ENCODE assay signal across 10 mouse cellular contexts in the genomic region with DNA sequence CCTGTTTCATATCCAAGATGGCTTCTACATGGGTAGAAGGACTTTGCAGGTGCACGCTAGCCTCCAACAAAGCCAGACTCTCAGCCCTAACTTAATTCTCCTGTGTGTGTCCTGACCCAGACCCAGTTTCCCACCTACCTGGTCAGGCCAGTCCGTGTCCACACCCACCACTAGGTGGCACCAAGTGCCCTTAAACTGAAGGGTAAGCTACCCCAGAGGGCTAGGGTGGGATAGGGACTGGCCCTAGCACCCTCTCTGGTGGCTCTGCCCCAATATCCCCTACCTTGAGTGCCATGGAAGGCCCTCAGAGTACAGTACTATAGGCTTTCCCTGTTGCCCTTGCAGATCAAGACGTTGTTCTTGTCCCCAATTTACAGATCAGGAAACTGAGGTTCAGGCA.
A peak's percentile ranks its signal among the peaks of the same experiment; 100 is the strongest.
DNase-seq lines count a peak whose midpoint lies in the region; ATAC-seq and TF ChIP-seq lines count a peak whose summit lies in the region.
"Had no signal": no experiment of that assay in that cellular context is flagged by ENCODE, and none has a peak within 500 bp of the region (broad histone marks: within the 10 kb centered on the region; RNA-seq: fewer than 3 reads in every experiment).

No protein-coding gene starts in this region.

- no peaks in the 10 kb centered on the region for H3K4me1 ChIP-seq in bone marrow, adult 2 months (ENCODE audit: control insufficient read depth, insufficient read depth, low read length)
- no peaks in the 10 kb centered on the region for H3K4me1 ChIP-seq in heart, embryonic 12.5 days (replicated peaks)

- no peak for TF ChIP-seq POLR2A in bone marrow, adult 2 months (IDR thresholded peaks at IDR 0.05; ENCODE audit: borderline replicate concordance, control insufficient read depth, low read depth, low read length)

- WGBS in bone marrow, adult 2 months, result 43% methylated on average over 3 of the region's 3 CpGs
- 37% methylated on average over 3 of the region's 3 CpGs for WGBS in heart, embryonic 12.5 days

- H3K9me3 ChIP-seq in heart, embryonic 12.5 days (replicated peaks), result no peaks in the 10 kb centered on the region
- H3K9me3 ChIP-seq: lung, embryonic 15.5 days had no signal

- no peak overlapping the region for H3K9ac ChIP-seq in heart, embryonic 12.5 days
- H3K9ac ChIP-seq: lung, embryonic 15.5 days had no signal

- no peak overlapping the region for H3K4me3 ChIP-seq in bone marrow, adult 2 months (replicated peaks; ENCODE audit: control insufficient read depth, low read depth, low read length)
- H3K4me3 ChIP-seq in heart, embryonic 12.5 days, result no peak overlapping the region
- H3K4me3 ChIP-seq: erythroblast, embryonic 14.5 days; lung, embryonic 15.5 days had no signal

- 0 out of 2 replicates have a peak, but pooled peaks have one; percentile 29 for ATAC-seq in heart, embryonic 12.5 days (ENCODE audit: insufficient number of reproducible peaks, low FRiP score)

- DNase-seq in layer of hippocampus, adult 11-12 months (ENCODE audit: low spot score), result peak; percentile 33
- DNase-seq in layer of hippocampus, adult 9-11 months, result no peak
- peak; percentile 86 for DNase-seq in ES-CJ7 (ENCODE audit: low read depth, low spot score)
- peak; percentile 52 for DNase-seq in left cerebral cortex, postnatal 4 days
- peak; percentile 22 for DNase-seq in retina, adult 2 months (ENCODE audit: low read depth, low spot score)
- DNase-seq in ovary, adult 18-20 months (ENCODE audit: low spot score), result no peak

- no peak overlapping the region for H3K27ac ChIP-seq in bone marrow, adult 2 months (ENCODE audit: control insufficient read depth, insufficient read depth, low read depth, low read length, poor library complexity)
- H3K27ac ChIP-seq in heart, embryonic 12.5 days (ENCODE audit: poor library complexity, severe bottlenecking), result no peak overlapping the region
- H3K27ac ChIP-seq: lung, embryonic 15.5 days had no signal

- no peak overlapping the region for H3K4me2 ChIP-seq in heart, embryonic 12.5 days
- H3K4me2 ChIP-seq: lung, embryonic 15.5 days had no signal

- peaks cover 21% of the 10 kb centered on the region; the same call in 1 of the 2 replicates for H3K27me3 ChIP-seq in heart, embryonic 12.5 days (replicated peaks)
- H3K27me3 ChIP-seq: lung, embryonic 15.5 days had no signal

- intact Hi-C loops in left cerebral cortex, postnatal 4 days (cut with DNase I), result no loop called here

- H3K36me3 ChIP-seq in heart, embryonic 12.5 days, result no peaks in the 10 kb centered on the region
- H3K36me3 ChIP-seq: lung, embryonic 15.5 days had no signal

- TF ChIP-seq CTCF in bone marrow, adult 2 months (IDR thresholded peaks at IDR 0.05; ENCODE audit: control insufficient read depth, insufficient read depth, low read length), result peak; percentile 75

Comparison
In these comparisons a context has a peak if more than half of its experiments do, and no peak if none do; other contexts are left out.
1. DNase-seq: peak in layer of hippocampus, adult 11-12 months (single experiment), ES-CJ7 (single experiment), left cerebral cortex, postnatal 4 days (single experiment) and retina, adult 2 months (single experiment); none in layer of hippocampus, adult 9-11 months (single experiment) and ovary, adult 18-20 months (single experiment).